In the genomic region with DNA sequence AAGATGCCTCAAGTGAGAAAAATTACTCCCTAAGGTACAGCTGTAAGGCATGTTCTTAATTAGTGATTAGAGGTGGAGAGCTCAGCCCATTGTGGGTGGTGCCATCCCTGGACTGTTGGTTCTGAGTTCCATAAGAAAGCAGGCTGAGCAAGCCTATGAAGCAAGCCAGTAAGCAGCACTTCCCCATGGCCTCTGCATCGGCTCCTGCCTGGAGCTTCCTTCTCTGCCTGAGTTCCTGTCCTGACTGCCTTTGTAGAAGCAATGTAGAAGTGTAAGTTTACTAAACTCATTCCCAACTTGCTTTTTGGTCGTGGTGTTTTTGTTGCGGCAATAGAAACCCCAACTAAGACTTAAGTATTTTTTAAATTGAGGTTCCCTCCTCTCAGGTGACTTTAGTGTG, we compare ENCODE assay signal across 16 mouse cellular contexts.
"Had no signal": no experiment of that assay in that cellular context is flagged by ENCODE, and none has a peak within 500 bp of the region (broad histone marks: within the 10 kb centered on the region; RNA-seq: fewer than 3 reads in every experiment).

No protein-coding gene starts in this region.

- H3K9ac ChIP-seq: neural tube, embryonic 13.5 days; neural tube, embryonic 15.5 days; stomach, embryonic 15.5 days had no signal

- H3K4me3 ChIP-seq: neural tube, embryonic 13.5 days; neural tube, embryonic 15.5 days; stomach, embryonic 15.5 days had no signal

- H3K27ac ChIP-seq: neural tube, embryonic 13.5 days; neural tube, embryonic 15.5 days; stomach, embryonic 15.5 days; stomach, postnatal 0 days had no signal

- H3K4me2 ChIP-seq: neural tube, embryonic 13.5 days; neural tube, embryonic 15.5 days; stomach, embryonic 15.5 days had no signal

- H3K27me3 ChIP-seq: neural tube, embryonic 13.5 days; neural tube, embryonic 15.5 days; stomach, embryonic 15.5 days had no signal

- DNase-seq: retina, postnatal 1 day; right cerebral cortex, adult 18-20 months; right cerebral cortex, postnatal 14 days; right cerebral cortex, postnatal 25 days; right cerebral cortex, postnatal 4 days; spleen, adult 18-20 months; thymus, adult 18-20 months; thymus, adult 2 months; thymus, postnatal 14 days; thymus, postnatal 25 days; thymus, postnatal 36 days; thymus, postnatal 4 days had no signal

- H3K36me3 ChIP-seq: neural tube, embryonic 13.5 days; neural tube, embryonic 15.5 days; stomach, embryonic 15.5 days had no signal

- H3K4me1 ChIP-seq: neural tube, embryonic 13.5 days; neural tube, embryonic 15.5 days; stomach, embryonic 15.5 days had no signal

- H3K9me3 ChIP-seq: neural tube, embryonic 13.5 days; neural tube, embryonic 15.5 days; stomach, embryonic 15.5 days had no signal
